Mouse (Mus musculus) layer of hippocampus, adult 9-10 months (tissue): ENCODE measurements around the gene Eif4h.
A peak's percentile ranks its signal among the peaks of the same experiment; 100 is the strongest.

Experiments
- DNase-seq: peaks from one replicate; pipeline ENCODE4 v3.0.0; 2022; ENCODE audit warnings: low spot score

The Eif4h gene

DNA sequence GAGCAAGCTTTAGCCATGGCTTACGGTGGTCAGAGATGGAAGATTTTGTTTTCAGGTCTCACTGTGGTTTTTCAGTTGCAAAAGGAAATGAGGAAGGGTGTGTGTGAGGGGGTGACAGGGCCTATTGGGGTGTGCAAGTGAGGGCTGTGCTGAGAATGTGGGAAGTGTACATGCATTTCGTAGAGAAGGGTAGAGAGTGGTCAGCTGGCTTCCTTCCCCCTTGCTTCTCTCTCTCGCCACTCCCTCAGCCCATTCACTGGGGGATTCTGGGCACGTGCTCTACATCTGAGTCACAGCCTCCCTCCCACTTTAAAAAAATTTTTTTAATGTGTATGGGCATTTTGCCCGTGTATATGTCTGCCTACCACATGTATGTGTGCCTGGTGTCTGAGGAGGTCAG lies 32.2 kb downstream of the Eif4h start:
- no peak for DNase-seq

DNA sequence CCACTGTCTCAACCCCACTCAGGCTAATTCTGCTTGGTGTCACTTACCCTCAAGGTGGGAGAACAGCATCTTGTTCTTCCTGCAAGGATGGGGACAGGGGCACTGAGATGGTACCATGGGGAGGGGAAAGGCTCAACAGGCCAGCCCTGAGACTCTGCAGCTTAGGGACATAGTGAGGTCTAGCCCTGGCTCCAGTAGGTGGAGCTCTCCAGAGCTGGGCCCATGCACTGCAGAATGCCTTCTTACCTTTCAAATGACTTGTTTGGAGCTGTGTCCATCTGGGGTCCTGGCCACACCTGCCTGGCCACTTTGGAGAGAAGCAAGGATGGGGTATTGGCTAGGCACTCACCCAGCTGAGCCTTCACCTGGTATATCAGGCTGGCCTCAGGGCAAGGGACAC lies 33.0 kb downstream of the Eif4h start:
- no peak for DNase-seq

DNA sequence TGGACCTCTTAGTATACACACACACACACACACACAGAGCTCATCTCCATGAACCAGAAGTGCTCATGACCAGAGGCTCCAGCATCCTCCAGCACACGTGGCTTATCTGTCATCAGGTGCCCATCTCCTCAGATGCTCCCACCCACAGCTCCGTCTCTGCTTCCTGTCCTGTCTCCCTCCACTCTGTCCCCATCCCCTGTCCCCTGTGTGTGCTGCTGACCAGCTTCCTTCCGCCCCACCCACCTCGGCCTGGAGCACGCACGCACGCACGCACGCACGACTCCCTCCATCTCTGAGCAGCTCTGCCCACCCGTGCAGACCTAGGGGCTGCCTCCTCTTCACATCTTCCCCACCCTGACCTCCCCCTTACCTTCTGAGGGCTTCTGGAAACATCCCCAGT lies 34.9 kb downstream of the Eif4h start:
- no peak for DNase-seq

DNA sequence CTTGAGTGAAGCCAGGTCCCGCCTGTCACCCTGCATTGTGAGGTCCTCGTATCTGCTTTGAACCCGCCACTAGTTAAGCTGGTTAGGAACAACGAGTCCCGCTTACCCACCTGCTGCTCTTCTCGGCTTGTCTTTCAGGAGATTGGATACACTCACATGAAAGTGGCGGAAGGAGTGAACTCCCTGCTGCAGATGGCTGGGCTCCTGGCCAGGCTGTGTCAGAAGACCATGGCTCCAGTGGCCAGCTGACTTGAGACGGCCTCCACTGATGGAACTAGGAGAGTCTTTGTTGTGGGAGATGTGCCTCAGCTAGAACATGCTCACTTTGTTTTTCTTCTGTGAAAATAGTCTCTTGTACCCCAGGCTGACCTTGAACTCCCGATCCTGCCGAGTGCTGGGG lies 41.6 kb downstream of the Eif4h start:
- no peak for DNase-seq

DNA sequence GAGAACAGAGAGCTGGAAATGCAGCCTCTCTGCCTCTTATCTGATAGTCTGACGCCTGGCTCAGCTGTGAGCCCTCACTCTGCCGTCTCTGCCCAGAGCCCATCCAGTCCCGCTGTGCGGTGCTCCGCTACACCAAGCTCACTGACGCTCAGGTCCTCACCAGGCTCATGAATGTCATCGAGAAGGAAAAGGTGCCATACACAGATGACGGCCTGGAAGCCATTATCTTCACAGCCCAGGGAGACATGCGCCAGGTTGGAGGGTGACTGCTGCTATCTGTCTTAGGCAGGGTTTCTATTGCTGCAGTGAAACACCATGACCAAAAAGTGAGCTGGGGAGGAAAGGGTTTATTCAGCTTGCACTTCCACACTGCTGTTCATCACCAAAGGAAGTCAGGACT lies 46.2 kb downstream of the Eif4h start:
- no peak for DNase-seq

DNA sequence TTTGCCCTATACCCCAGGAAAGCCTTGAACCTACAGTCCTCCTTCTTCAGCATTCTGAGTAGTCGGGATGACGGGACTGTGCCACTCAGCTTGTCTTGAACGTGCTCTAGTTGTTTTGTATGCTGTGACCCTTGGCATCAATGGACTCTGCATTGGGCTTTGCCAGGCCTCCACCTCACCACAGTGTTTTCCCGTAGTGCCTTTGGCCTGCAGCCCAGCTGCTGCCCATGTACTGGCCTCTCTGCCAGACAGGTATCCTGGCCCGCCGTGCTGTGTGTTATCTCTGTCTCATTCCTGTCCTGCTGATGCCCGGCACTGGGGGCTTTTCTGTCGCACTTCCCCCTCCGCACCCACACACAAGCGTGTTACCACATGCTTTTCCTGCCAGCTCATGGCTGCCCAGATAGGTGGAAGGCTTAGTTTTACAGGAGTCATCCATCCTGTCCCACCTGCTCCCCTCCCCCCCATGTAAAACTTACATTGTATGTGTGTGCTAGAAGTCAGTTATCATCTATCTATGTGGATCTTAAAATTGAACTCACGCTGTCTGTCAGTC lies 47.2 kb downstream of the Eif4h start:
- no peak for DNase-seq

DNA sequence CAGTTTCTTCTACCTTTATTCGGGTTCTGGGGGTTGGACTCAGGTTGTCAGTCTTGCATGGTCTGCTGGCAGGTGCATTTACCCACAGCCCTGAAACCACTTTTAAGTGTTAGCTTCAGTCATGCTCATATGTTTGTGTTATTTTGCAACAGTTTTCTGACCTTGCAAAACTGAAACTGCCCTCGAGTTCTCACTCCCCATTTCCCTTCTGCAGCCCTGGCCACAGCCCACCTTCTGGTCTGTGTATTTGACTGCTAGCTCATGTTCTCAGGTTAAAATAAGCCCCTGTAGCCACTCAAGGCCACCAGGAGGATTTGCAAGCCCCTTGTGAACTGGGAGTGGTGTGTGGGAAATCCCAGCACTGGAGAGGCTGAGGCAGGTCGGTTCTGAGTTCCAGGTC lies 49.4 kb downstream of the Eif4h start:
- DNase-seq, result no peak

DNA sequence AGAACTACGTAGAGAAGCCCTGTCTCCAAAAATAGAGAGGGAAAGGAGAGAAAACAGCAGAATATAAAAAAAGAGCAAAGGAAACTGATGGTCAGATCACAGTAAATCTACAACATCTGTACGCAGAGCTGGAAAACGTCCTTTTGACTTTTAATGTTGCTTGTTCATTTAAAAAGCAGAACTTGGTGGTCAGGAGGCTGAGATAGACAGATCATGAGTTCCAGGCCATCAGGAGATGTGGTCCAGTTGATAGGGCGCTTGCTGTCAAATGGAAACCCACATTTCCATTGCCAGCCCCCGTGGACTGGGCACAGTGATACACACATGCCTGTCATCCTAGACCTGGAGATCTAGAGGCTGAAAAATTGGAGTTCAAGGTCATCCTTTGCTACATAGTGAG lies 54.5 kb downstream of the Eif4h start:
- no peak for DNase-seq

DNA sequence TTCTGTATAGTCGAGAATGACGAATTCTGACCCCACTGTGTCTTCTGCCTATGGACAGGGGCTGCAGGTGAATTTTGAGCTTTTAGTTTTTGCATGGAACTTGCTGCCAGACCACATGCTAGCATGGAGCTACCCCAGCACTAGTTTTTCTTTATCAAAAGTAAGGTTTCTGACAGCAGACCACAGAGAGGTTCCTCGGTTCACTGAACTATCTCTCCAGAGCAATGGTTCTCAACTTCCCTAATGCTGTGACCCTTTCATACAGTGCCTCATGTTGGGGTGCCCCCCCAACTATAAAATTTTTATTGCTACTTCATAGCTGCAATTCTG lies 55.4 kb downstream of the Eif4h start:
- DNase-seq, result no peak

DNA sequence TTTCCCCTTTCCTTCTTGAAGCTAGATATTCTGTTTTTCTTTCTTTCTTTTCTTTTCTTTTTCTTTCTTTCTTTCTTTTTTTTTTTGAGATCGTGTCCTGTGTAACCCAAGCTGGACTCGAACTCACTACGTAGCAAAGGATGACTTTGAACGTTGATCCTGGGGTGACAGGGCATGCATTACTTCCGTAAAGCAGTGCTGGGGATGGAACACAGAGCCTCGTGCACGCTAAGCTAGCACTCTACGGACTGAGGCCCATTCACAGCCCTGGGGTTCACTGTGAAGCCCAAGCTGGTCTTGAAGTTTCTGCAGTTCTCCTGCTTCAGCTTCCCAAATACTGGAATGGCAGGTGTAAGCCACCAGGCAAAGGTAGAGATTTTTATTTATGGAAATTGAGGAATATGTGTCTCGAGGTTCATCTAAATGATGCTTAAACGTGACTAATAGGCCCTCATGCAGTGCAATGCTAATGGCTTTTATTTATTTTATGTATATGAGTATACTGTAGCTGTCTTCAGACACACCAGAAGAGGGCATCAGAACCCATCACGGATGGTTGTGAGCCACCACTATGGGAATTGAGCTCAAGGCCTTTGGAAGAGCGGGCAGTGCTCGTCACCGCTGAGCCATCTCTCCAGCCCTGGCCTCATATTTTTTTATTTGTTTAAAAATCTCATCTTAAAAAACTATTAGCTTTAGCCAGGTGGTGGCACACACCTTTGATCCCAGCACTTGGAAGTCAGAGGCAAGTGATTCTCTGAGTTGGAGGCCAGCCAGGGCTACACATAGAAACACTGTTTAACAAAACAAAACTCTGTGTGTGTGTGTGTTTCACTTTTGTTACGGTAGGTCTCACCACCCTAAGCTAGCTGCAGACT lies 56.0 kb downstream of the Eif4h start:
- DNase-seq, result no peak

DNA sequence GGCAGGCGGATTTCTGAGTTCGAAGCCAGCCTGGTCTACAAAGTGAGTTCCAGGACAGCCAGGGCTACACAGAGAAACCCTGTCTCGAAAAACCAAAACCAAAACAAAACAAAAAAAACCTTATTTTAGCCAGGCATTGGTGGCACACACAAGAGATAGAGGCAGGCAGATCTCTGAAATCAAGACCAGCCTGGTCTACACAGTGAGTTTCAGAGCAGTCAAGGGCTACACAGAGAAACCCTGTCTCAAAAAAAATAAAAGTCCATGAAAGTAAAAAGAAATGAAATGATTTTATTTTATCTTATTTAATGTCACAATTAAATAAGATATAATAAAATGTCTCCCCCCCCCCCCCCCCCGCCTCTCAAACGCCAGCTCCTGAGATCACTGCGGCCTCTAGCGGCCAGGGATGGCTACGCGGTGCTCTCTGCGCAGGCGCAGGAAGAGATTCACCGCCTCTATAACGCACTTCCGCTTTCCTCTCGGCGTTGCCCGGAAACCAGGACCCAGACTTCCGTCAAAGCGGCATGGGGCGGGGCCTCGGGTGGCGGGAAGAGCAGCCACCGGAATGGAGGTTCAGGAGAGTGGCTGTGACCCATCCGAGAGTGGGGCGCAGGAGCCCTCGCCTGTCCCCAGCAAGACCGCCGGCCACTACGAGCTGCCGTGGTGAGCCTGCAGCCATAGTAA lies 56.9 kb downstream of the Eif4h start:
- peak; percentile 84 for DNase-seq

DNA sequence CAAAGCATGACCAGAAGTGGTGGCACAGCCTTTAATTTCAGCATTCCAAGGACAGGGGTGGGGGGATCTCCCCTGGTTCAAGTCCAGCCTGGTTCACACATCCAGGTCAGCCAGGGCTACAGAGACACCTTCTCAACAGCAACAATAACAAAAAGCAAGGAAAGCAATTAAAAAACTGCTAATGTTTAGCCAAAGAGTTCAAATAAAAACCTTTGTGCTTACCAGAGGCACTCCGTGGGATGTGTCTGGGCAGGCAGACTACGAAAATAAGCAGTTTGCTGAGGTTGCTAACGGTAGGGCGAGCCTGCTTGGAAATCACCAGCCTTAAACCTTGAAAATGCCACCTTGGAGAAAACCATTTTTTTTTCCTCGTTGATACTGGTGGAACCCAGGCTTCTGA lies 58.1 kb downstream of the Eif4h start, which contains the start of gene Rfc2:
Rfc2 (plus strand) TSS at position 221 of the 400 bp plus-strand sequence.
- DNase-seq, result no peak

DNA sequence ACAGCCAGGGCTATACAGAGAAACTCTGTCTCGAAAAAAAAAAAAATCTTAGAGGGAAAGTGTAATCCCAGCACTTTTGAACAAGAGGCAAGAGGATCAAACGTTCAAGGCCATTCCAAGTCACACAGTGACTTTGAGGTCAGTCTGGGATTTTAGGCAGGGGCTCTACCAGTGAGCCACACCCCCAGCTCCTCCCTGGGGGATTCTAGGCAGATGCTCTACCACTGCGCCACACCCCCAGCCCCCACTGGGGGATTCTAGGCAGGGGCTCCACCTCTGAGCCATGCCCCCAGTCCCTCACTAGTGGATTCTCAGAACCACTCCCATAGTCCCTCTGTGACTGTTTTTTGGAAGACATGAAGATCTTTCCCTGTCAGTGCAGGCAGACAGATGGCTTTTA lies 60.2 kb downstream of the Eif4h start:
- DNase-seq, result no peak

DNA sequence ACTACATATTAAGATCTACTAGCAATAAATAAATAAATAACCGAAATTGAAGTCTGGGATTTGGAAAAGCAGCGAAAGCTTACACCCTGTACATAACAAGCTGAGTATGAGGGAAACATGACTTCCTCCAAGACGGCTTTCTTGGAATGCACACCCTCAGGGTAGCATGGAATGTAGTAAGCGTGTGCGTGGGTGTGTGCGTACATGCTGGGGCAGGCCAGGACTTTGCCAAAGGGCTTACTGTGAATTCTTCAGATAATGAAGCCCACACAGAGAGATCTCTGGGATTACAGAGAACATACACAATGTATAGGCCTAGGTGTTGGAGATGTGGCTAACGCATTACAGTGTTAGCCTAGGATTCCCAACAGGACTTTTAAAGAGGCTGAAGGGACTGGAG lies 61.8 kb downstream of the Eif4h start:
- DNase-seq, result no peak

DNA sequence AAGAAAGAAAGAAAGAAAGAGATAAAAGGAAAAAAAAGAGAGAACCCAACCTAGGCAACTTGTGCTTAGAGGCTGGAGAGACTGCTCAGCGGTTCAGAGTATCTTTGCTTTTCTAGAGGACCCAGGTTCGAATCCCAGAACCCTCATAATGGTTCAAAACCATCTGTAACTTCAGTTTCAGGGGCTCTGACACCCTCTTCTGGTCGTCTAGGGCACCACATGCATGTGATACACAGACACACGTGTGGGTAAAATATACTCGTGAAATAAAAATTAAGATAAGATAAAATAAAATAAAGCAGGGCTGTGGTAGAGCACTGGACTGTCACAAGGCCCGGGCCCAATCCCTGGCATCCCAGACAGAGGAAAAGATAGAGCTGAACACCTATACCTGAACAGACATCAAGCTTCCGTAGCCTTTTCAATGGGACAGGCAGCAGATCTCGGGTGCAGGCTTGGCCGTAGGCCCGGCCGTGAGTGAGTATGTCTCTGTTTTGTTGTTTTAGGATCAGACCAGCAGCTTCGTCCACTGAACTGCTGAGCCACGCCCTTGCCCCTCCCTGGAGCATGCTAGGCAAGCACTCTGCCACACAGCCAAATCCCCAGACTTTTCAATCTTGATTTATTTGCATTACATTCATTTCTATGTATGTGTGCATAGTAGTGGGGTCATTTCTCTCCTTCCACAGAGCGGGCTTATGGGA lies 62.6 kb downstream of the Eif4h start:
- no peak for DNase-seq

DNA sequence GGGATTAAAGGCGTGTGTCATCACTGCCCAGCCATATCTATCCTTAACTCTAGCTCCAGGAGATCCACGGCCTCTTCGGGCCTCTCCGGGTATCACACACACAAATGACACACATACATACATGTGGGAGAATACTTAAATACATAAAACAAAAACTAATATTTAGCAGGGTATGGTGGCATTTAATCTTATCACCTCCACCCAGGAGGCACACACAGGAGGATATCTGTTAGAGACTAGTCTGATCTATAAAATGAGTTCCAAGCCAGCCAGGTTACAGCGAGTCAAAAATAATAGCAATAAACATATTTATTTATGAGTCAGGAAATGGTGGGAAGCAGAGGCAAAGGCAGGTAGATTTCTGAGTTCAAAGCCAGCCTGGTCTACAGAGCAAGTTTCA lies 63.5 kb downstream of the Eif4h start:
- no peak for DNase-seq

DNA sequence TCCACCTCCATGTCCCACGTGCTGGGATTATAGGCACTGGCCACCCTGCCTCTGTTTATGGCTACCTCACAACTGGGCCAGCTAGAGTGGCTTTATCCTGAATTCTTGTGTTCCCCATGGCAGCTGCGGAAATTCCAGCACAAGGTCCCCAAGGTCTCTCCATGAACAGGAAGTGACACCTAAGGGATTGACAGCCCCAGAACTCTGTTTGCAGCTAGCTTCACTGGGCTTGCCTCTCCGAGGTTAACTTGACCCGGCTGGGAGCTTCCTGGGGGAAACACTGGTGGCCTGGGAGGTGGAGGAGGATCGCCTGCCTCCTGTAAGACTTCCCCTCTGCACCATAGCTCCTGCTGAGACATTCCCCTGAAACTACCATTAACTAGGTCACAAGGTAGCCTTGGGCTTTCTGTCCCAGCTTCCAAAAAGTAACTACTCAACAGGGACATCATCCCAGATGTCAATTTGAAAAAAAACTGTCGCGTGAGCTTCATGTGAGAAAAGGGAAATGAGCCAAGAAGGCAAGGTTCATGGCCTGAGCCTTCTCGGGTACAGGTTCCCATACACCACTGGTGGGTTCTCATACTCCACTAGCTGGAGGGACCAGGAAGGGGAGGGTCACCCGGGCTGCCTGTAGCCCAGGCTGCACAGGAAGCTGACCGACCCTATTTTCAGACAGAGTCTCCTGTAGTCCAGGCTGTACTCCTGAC lies 66.6 kb downstream of the Eif4h start:
- DNase-seq, result no peak

DNA sequence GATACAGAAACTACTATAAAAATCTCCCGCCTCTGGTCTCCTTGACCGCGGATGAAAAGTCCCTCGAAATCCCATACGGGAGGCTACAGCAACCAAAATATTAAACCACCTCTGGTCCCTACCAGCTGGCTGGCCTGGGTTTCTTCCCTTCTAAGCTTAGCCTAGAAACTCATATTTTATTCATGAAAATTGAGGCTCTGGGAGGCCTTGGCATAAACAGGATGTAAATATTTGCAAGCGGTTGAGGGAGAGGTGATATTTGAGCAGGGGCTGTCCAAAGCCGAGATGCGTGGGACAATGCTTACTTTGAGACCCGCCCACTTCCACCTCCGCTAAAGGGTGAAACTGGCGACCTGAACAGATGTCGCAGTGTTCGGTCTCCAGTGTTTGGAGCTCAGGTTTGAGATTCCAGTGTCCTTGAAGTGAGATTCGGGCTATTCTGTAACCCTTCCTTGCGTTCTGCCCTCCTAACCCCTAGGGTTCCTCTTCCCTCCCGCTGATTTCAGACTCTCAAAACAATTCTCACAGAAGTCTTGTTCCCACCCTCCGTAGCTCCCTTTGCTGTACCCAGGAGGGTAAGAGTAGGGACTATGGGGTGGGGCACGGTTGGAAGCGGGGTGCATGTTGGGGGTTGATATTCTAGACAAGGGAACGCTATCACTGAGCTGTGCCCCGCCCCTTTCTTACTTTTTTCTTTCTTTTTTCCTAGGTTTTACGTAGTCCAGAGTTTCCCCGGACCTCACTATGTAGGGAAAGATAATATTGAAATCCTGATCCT lies 67.4 kb downstream of the Eif4h start:
- no peak for DNase-seq
